Mouse (Mus musculus): ENCODE measurements around the gene Ciao1. TPM values are rescaled to one million over a fixed set of nuclear protein-coding genes. Genes with fewer than 3 reads are reported as not detected.
"Not testable (repeated sequence)": the region's sequence is repeated elsewhere in the genome, so short reads cannot be mapped to it uniquely, and the experiment has no call there.

Ciao1 gene
- 100 to 1,000 TPM; 121 to 155 (median 131) TPM for total RNA-seq (2022)

DNA sequence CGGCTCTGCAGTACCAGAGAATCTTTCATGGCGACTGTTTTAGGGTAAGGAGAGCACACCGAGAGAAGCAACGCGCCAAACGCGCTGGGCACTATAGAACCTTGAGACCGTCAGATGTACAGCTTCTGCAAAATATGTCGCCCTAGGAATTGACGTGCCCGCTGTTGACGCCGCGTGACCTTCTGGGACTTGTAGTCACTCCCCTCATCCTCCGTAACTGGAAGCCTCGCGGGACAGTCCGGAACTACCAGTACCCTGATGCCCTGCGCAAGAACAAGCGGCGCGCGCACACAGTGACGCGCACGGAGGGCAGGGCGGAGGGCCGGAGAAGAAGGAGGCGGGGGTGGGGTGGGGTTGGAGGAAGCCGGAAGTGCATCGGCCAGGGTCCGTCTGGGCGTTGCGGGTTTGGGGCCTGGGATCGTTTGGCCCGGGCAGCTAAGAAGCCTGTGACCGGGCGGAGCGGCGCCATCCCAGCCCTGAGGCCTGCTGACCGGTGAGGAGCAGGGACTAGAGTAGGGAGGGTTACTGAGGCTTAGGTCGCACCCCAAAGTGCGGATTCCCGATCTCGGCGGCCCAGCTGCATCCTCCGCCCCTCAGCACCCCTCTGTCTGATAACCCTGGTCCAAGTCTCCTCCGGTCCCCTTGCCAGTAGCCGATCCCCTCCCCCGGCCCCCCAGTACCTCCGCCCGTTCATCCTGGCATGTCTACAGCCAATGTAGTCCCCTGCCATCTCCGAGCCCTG, at the start of gene Ciao1, which contains the start of gene Tmem127:
Gene Ciao1 (minus strand): TSS at position 225 of the 742 bp plus-strand sequence.
Gene Tmem127 (plus strand): TSS at position 317 of the 742 bp plus-strand sequence.
- DNase-seq: peak; percentile 99

GRCm38 (mm10) chr2:127297001-127297805, 49.6 kb upstream of the Ciao1 start:
- peak; percentile 17 for DNase-seq

DNA sequence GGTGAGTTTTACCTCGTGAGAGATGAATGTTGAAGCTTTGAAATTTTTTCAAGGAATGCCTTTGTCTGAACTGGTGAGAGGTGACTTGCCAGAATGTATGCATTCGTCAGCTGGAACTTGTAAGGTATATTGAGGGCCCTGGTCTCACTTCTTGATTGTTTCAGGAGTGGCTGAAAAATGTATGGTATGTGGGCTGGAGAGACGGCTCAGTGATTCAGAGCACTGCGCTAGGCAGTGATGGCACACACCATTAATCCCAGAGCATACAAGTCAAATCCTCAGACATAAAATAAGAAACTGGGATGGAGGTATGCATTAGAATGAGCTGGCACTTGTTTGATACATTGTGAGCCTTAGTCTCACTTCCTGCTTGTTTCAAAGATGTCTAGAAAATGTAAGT, 44.6 kb upstream of the Ciao1 start:
- DNase-seq: no peak

DNA sequence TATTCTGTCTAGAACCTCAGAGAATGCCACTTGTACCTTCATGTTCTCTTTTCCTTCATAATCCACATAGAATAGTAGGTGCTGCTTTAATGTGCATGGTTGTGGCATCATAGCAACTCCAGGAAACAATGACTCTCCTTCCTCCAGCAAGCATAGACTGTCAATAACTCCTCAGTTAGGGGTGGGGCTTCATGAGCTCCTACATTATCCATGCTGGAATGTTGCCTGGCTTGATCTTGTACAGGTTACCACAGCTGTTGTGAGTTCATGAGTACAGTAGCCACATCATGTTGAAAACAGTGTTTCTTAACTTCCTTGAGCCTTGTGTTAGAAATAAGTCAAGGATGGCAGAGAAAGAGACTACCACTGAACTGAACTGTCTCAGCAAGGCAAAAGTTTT, 30.5 kb upstream of the Ciao1 start:
- DNase-seq: no peak

- DNase-seq: no peak
Measured at GRCm38 (mm10) chr2:127275551-127276320, 28.1 kb upstream of the Ciao1 start.

GRCm38 (mm10) chr2:127274590-127274989, 27.0 kb upstream of the Ciao1 start:
- DNase-seq: no peak

DNA sequence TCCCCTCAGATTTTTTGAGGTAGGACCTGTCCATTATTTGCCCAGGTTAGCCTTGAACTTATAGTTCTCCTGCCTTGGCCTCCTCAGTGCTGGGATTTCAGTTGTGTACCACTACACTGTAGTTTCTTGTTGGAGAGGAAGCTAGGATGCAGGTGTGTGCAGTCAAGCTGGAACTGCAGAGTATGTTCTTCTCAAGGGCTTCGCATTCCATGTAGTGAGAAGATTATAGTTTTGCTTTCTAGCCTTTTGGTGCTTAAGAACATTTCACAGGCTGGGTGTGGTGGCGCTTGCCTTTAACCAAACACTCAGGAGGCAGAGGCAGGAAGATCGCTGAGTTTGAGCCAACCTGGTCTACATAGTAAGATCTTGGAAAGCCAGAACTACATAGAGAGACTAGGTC, 25.2 kb upstream of the Ciao1 start:
- DNase-seq: no peak

- not testable (repeated sequence) for DNase-seq
Measured at GRCm38 (mm10) chr2:127272049-127272448, 24.4 kb upstream of the Ciao1 start.

GRCm38 (mm10) chr2:127271042-127271515, 23.5 kb upstream of the Ciao1 start:
- DNase-seq: no peak

DNA sequence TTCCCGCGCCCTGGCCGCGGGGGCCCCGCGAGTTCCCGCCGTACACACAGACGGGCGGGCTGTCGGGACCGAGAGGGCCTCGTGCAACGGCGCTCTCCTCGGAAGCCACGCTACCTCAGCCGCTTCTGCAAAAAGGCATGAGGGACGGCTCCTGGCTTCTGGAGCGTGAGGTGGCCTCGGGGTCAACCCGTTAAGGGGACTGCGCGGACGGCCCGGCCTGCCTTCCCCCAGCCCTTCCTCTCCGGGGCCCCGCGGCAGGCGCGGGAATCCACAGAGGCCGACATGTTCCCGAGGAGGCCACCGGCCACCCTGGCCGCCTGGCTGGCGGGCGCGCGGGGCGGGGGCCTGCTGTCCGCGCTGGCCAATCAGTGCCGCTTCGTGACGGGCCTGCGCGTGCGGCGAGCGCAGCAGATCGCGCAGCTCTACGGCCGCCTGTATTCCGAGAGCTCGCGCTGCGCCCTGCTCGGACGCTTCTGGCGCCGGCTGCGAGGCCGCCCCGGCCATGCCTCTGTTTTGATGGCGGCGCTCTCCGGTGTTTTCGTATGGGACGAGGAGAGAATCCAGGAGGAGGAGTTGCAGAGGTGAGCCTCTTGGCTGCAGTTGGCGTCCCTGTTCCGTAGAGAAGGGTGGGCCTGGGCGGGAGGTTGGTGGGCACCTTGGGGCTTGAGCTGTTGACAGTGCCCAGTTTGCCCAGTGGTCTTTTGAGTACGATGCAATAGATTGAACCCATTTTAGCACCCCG, 22.9 kb upstream of the Ciao1 start:
- peak; percentile 84 for DNase-seq

DNA sequence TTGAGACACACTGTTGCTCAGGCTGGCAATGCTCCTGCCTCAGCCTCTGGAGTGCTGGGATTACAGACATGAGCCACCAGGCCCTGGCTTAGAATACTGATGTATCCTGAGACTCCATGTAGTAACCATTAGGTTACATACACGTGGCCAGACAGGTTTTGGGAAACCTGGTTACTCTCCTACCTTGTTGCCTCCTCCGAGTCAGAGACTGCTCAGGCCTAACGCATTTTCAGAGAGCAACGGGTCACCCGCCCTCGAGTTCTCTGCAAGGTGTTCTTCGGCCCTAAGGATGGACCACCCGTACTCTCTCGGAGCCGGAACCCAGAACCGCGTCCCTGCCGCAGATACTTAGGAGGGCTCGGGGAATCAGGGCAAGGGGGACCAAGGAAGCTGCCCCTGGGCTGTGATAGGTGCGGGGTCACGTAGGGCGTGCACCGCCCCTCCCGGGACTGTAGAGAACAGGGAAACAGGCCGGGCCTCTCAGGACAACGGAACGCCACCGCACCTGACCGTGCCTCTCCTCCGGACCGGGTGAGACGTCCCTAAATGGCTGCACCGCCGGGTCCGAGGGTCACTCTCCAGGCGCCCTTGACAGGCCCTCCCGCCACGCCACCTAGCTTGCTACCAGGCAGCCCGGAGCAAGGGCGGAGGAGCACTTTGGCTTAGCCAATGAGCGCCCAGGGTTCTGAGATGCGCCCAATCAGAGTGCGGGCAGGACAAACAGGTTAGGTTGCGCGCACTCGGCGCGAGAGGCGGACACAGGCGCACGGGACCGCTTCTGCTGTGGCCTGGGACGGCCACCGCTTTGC, 22.1 kb upstream of the Ciao1 start, which contains the start of gene Stard7:
Gene Stard7 (plus strand): TSS at position 728 of the 809 bp plus-strand sequence.
- DNase-seq: peak; percentile 95

GRCm38 (mm10) chr2:127267854-127268253, 20.2 kb upstream of the Ciao1 start:
- no peak for DNase-seq

GRCm38 (mm10) chr2:127262480-127262879, 14.9 kb upstream of the Ciao1 start:
- DNase-seq: no peak

DNA sequence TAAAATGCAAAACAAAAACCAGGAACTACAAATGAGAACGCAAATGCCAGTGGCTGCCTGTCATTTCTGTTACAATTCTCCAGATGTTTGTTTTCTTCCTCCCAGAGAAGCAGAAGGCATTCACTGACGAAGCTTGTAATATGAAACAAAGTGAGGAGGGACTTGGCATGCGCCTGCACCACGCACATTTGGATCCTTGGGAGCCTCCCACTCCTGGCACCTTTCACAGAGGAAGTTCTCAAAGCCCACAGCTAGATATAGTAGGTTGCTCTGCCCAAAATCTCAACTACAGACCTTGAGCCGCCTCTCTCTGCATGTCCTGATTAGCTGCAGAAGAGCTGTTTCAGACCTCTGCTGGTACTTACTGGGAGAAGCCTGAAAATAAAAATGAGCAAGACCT, 11.7 kb upstream of the Ciao1 start:
- no peak for DNase-seq

- DNase-seq: no peak
Measured at GRCm38 (mm10) chr2:127255294-127255693, 7.7 kb upstream of the Ciao1 start.

GRCm38 (mm10) chr2:127254604-127255134, 7.1 kb upstream of the Ciao1 start:
- no peak for DNase-seq

DNA sequence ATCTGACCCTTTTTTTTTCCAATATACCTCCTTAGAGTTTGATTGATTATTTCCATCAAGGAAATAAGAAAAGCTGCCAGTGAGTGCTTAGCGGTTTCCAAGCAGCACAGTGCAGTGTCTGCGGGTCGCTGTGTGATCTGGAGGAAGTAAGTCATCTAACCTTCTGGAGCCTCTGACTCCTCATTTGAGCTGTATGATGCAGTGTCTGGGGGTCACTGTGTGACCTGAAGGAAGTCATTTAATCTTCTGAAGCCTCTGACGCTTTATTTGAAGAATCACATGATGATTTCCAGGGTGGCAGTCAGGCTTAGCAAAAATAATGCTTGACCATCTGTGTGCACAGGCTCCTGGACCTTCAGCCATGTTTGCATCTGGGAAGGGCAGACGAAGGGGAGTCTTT, 5.2 kb upstream of the Ciao1 start:
- DNase-seq: no peak

DNA sequence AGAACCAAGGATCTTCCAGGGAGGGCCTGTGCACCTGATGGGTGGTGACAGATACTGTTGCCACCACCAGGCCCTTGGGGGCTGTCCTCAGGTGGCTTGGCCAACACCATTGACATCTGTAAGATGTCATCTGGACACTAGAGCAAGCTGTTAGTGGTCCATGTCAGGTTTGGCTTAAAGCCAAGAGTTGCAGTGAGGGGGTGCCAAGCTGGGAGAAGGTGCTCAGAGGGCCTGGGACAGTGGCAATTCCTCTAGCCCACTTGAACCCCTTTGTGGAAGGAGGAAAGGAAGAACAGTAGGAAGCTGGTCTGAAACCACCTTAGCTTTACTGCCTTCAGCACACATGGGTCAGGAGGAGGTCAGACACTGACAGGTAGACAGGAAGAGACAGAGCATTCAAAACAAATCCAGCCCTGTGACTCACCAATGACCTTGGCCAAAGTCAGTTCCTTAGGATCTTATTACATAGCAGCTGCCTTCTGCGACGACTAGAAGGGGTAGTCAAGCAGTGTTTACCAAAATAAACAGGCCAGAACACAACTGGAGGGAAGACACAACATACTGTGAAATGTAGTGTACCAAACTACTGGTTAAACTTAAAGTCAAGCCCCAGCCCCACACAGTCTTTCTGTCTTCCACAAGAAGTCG, 4.4 kb upstream of the Ciao1 start:
- peak; percentile 48 for DNase-seq

GRCm38 (mm10) chr2:127251457-127251856, 3.8 kb upstream of the Ciao1 start:
- DNase-seq: no peak

Measured in adrenal gland, adult 8-10 months (tissue).